Mouse (Mus musculus): ENCODE results near the gene Mobp. TPM values are rescaled to one million over a fixed set of nuclear protein-coding genes. Genes with fewer than 3 reads are reported as not detected.

Mobp gene
- polyA plus RNA-seq, 1 experiment from 2014 or later = 0.23 TPM

Other genes with a start within 250 kb of the Mobp start
- gene Gorasp1, start 212.1 kb upstream of the Mobp start, polyA plus RNA-seq (2015; fragmentation: Nextera tagmentation; extraction: Ambion mirVana) = 25.8 and 28.9 TPM in 2 replicates
- gene Ttc21a, start 212.1 kb upstream of the Mobp start, polyA plus RNA-seq (2015; fragmentation: Nextera tagmentation; extraction: Ambion mirVana) = 1.2 and 1.5 TPM in 2 replicates
- gene Csrnp1, start 165.0 kb upstream of the Mobp start, polyA plus RNA-seq (2015; fragmentation: Nextera tagmentation; extraction: Ambion mirVana) = 1.6 and 1.7 TPM in 2 replicates
- gene Xirp1, start 126.1 kb upstream of the Mobp start, polyA plus RNA-seq (2015; fragmentation: Nextera tagmentation; extraction: Ambion mirVana) = not detected in 2 replicates
- 9.9 and 10.0 TPM in 2 replicates for gene Cx3cr1, start 79.8 kb upstream of the Mobp start, polyA plus RNA-seq (2015; fragmentation: Nextera tagmentation; extraction: Ambion mirVana)
- not detected in 2 replicates for gene Ccr8, start 57.6 kb upstream of the Mobp start, polyA plus RNA-seq (2015; fragmentation: Nextera tagmentation; extraction: Ambion mirVana)
- 44.0 and 44.7 TPM in 2 replicates for gene Slc25a38, start 39.3 kb upstream of the Mobp start, polyA plus RNA-seq (2015; fragmentation: Nextera tagmentation; extraction: Ambion mirVana)
- gene Rpsa, start 22.0 kb upstream of the Mobp start, polyA plus RNA-seq (2015; fragmentation: Nextera tagmentation; extraction: Ambion mirVana) = 927 and 930 TPM in 2 replicates
- gene Myrip, start 151.8 kb downstream of the Mobp start, polyA plus RNA-seq (2015; fragmentation: Nextera tagmentation; extraction: Ambion mirVana) = 8.1 and 8.8 TPM in 2 replicates

Data from hindbrain, embryonic 15.5 days (tissue).